Mouse (Mus musculus): Measurements from ENCODE around the gene Tut1. TPM values are rescaled to one million over a fixed set of nuclear protein-coding genes. Genes with fewer than 3 reads are reported as not detected.
A peak's percentile ranks its signal among the peaks of the same experiment; 100 is the strongest.

The Tut1 gene
- polyA plus RNA-seq, 1 experiment from 2014 or later: 34.2 TPM

GRCm38 (mm10) chr19:8987816-8988215 is 34.2 kb downstream of the Tut1 start:
- ATAC-seq (ENCODE audit: low FRiP score, low read depth): no peak
- Histone ChIP-seq H3K27me3 (peaks cover 50% of the 10 kb centered on the region), H3K4me3 (no peak overlapping the region), H3K9ac (replicated peaks) (no peak overlapping the region), H3K4me2 (replicated peaks) (no peak overlapping the region), H3K4me1 (peaks cover 54% of the 10 kb centered on the region), H3K36me3 (no peaks in the 10 kb centered on the region), H3K9me3 (no peaks in the 10 kb centered on the region), H3K27ac (replicated peaks) (no peak overlapping the region)
- WGBS: 56% methylated on average over 2 of the region's 2 CpGs

- no peak for ATAC-seq (ENCODE audit: low FRiP score, low read depth)
- no peak overlapping the region for H3K9ac ChIP-seq (replicated peaks)
- H3K36me3 ChIP-seq: no peaks in the 10 kb centered on the region
- H3K4me1 ChIP-seq: peaks cover 47% of the 10 kb centered on the region
- H3K9me3 ChIP-seq: no peaks in the 10 kb centered on the region
- peak overlapping the region; percentile 53 for H3K4me3 ChIP-seq
- H3K27me3 ChIP-seq: peaks cover 53% of the 10 kb centered on the region
- H3K4me2 ChIP-seq (replicated peaks): peak overlapping the region; percentile 95
- WGBS: 13% methylated on average over 15 of the region's 15 CpGs
- H3K27ac ChIP-seq (replicated peaks): no peak overlapping the region
Measured at GRCm38 (mm10) chr19:8988346-8989065, 34.9 kb downstream of the Tut1 start.

- H3K36me3 ChIP-seq: no peaks in the 10 kb centered on the region
- ATAC-seq (ENCODE audit: low FRiP score, low read depth): peak; percentile 32
- peak within 1 kb of the TSS; percentile 62 for H3K9ac ChIP-seq (replicated peaks)
- H3K9me3 ChIP-seq: no peaks in the 10 kb centered on the region
- peaks cover 53% of the 10 kb centered on the region for H3K27me3 ChIP-seq
- H3K27ac ChIP-seq (replicated peaks): 0 out of 2 replicates have a peak within 1 kb of the TSS, but pooled peaks have one; percentile 15
- peak within 1 kb of the TSS; percentile 53 for H3K4me3 ChIP-seq
- WGBS: under 1% methylated on average over 40 of the region's 42 CpGs
- peak within 1 kb of the TSS; percentile 95 for H3K4me2 ChIP-seq (replicated peaks)
- H3K4me1 ChIP-seq: peaks cover 41% of the 10 kb centered on the region
Measured at GRCm38 (mm10) chr19:8989066-8989566, 35.5 kb downstream of the Tut1 start, which contains the start of gene Ahnak. Gene Ahnak, plus strand, starts transcription at chr19:8989284.

- WGBS: under 1% methylated on average over 53 of the region's 53 CpGs
- peaks cover 53% of the 10 kb centered on the region for H3K27me3 ChIP-seq
- H3K9ac ChIP-seq (replicated peaks): peak overlapping the region; percentile 62
- H3K4me2 ChIP-seq (replicated peaks): peak overlapping the region; percentile 95
- peak overlapping the region; percentile 53 for H3K4me3 ChIP-seq
- no peaks in the 10 kb centered on the region for H3K9me3 ChIP-seq
- H3K27ac ChIP-seq (replicated peaks): 0 out of 2 replicates have a peak overlapping the region, but pooled peaks have one; percentile 15
- peaks cover 35% of the 10 kb centered on the region for H3K4me1 ChIP-seq
- ATAC-seq (ENCODE audit: low FRiP score, low read depth): peak; percentile 69
- no peaks in the 10 kb centered on the region for H3K36me3 ChIP-seq
Measured at GRCm38 (mm10) chr19:8989567-8990431, 36.2 kb downstream of the Tut1 start.

- H3K4me2 ChIP-seq (replicated peaks): peak overlapping the region; percentile 95
- peaks cover 28% of the 10 kb centered on the region for H3K4me1 ChIP-seq
- H3K27ac ChIP-seq (replicated peaks): no peak overlapping the region
- H3K36me3 ChIP-seq: no peaks in the 10 kb centered on the region
- H3K27me3 ChIP-seq: peaks cover 53% of the 10 kb centered on the region
- 18% methylated on average over 13 of the region's 15 CpGs for WGBS
- peak overlapping the region; percentile 62 for H3K9ac ChIP-seq (replicated peaks)
- peak; percentile 53 for ATAC-seq (ENCODE audit: low FRiP score, low read depth)
- H3K4me3 ChIP-seq: peak overlapping the region; percentile 53
- H3K9me3 ChIP-seq: no peaks in the 10 kb centered on the region
Measured at GRCm38 (mm10) chr19:8990432-8991102, 36.9 kb downstream of the Tut1 start.

- H3K9me3 ChIP-seq: no peaks in the 10 kb centered on the region
- ATAC-seq (ENCODE audit: low FRiP score, low read depth): no peak
- no peak overlapping the region for H3K9ac ChIP-seq (replicated peaks)
- H3K36me3 ChIP-seq: no peaks in the 10 kb centered on the region
- no peak overlapping the region for H3K27ac ChIP-seq (replicated peaks)
- 67% methylated on average over 4 of the region's 4 CpGs for WGBS
- H3K4me3 ChIP-seq: no peak overlapping the region
- peaks cover 48% of the 10 kb centered on the region for H3K27me3 ChIP-seq
- H3K4me2 ChIP-seq (replicated peaks): peak overlapping the region; percentile 9; the same call in 1 of the 2 replicates
- peaks cover 28% of the 10 kb centered on the region for H3K4me1 ChIP-seq
Measured at GRCm38 (mm10) chr19:8991245-8991870, 37.7 kb downstream of the Tut1 start.

- H3K4me3 ChIP-seq: no peak overlapping the region
- ATAC-seq (ENCODE audit: low FRiP score, low read depth): no peak
- no peaks in the 10 kb centered on the region for H3K36me3 ChIP-seq
- WGBS: 84% methylated on average over 13 of the region's 13 CpGs
- no peak overlapping the region for H3K27ac ChIP-seq (replicated peaks)
- H3K4me1 ChIP-seq: peaks cover 28% of the 10 kb centered on the region
- peaks cover 48% of the 10 kb centered on the region for H3K27me3 ChIP-seq
- no peak overlapping the region for H3K9ac ChIP-seq (replicated peaks)
- no peaks in the 10 kb centered on the region for H3K9me3 ChIP-seq
- no peak overlapping the region for H3K4me2 ChIP-seq (replicated peaks)
Measured at GRCm38 (mm10) chr19:8991871-8992735, 38.5 kb downstream of the Tut1 start.

- peaks cover 28% of the 10 kb centered on the region for H3K4me1 ChIP-seq
- no peak for ATAC-seq (ENCODE audit: low FRiP score, low read depth)
- 34% methylated on average over 12 of the region's 12 CpGs for WGBS
- H3K4me2 ChIP-seq (replicated peaks): no peak overlapping the region
- no peak overlapping the region for H3K4me3 ChIP-seq
- H3K9ac ChIP-seq (replicated peaks): no peak overlapping the region
- peaks cover 43% of the 10 kb centered on the region for H3K27me3 ChIP-seq
- no peaks in the 10 kb centered on the region for H3K9me3 ChIP-seq
- no peaks in the 10 kb centered on the region for H3K36me3 ChIP-seq
- H3K27ac ChIP-seq (replicated peaks): no peak overlapping the region
Measured at GRCm38 (mm10) chr19:8992769-8993624, 39.4 kb downstream of the Tut1 start.

- H3K4me1 ChIP-seq: peaks cover 27% of the 10 kb centered on the region
- no peak overlapping the region for H3K9ac ChIP-seq (replicated peaks)
- WGBS: 49% methylated on average over 2 of the region's 2 CpGs
- no peak for ATAC-seq (ENCODE audit: low FRiP score, low read depth)
- no peaks in the 10 kb centered on the region for H3K9me3 ChIP-seq
- H3K36me3 ChIP-seq: no peaks in the 10 kb centered on the region
- no peak overlapping the region for H3K27ac ChIP-seq (replicated peaks)
- H3K4me3 ChIP-seq: no peak overlapping the region
- peaks cover 37% of the 10 kb centered on the region for H3K27me3 ChIP-seq
- H3K4me2 ChIP-seq (replicated peaks): no peak overlapping the region
Measured at GRCm38 (mm10) chr19:8993625-8993912, 39.9 kb downstream of the Tut1 start.
